Mouse (Mus musculus) megakaryocyte-erythroid progenitor cell, adult 5-6 weeks (primary cell): ENCODE measurements around the gene Mical2. TPM values are rescaled to one million over a fixed set of nuclear protein-coding genes. Genes with fewer than 3 reads are reported as not detected.

Experiments used
- ATAC-seq: replicated peaks from 2 replicates; pipeline ENCODE4 v1.8.0; 2016; ENCODE audit warnings: mild to moderate bottlenecking, inconsistent platforms; ENCODE audit not compliant: severe bottlenecking, poor library complexity, low FRiP score, low TSS enrichment
- total RNA-seq, 2 experiments: library from RNA; stranded (forward) in 1 of 2; stranded (reverse) in 1 of 2; fragments of 200-1000, 215-1000 nt in 1 of 2; fragments of >200 nt in 1 of 2; fragmentation: Nextera tagmentation in 1 of 2; gene quantifications; 2 replicates each; pipeline ENCODE4 v1.2.3; 2014 to 2017

The Mical2 gene
- total RNA-seq (2014; fragmentation: Nextera tagmentation) (0.59 TPM in 1 of 2 replicates, not detected in the other), total RNA-seq (2017) (0.27 and 0.47 TPM in 2 replicates)

DNA sequence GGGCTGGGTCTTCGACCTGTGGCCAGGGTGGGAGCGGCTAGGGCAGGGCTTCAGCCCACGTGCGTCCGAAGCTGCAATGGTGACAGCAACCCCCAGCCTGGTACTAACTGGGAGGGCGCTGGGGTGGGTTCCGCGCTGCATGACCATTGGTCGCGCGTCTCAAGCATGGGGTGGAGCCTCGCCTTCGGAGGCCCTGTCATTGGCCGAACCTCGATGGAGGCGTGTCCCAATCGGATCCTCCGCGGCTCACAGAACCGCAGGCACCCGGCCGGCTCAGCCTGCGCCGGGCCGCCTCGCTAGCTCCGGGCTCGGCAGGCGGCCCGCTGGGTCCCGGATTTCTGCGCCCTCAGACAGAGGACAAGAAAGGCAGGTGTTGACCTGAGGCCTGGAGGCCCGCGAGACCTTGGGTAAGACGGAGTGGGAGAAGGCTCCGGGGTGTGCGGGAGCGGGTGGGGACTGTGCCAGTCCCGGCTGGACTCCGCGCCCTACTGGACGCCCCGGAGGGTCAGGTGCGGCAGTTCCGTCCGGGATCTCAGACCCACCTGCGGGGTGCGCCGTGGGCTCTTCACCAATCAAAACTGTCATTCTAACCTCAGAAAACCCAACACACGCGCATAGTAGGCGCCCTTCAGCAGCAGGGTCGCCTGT is at the start of gene Mical2:
Gene Mical2, plus strand, starts transcription at position 242 of the 648 bp plus-strand sequence.
- peak; percentile 98 for ATAC-seq

DNA sequence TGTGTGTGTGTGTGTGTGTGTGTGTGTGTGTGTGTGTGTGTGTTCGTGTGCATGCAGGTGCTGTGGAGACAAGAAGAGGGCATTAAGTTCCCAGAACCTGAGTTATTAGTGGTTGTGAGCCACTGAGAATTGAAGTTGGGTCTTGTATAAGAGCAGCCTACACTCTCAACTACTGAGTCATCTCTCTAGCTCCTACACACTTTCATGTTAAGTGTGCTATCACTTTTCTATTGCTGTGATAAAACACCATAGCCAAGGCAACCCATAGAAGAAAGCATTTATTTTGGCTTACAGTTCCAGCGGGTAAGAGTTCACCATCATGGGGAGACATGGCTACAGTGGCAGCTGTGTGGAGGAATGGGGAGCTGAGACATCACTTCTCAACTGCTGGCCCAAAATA is 49.0 kb upstream of the Mical2 start:
- no peak for ATAC-seq

DNA sequence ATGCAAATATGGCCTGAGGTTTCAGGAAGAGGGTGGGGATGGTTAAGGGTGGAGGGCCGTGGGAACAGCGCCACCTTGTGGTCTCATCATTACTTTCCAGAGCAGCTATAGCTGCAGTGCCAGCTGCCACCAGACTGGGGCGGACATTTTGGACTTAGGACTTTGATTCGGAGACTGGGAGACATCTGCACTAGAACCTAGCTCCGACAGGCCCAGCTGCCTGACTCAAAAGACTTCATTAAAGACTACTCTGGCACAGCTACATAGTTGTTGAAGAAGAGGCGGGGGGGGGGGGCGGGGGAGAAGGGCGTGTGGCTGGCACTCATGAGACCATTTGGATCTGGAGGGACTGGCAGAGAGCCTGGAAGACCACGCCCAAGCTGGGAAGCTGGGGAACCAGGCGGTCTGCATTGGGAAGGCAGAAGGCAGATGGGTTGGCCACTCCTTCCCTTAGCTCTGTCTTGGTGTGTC is 45.4 kb upstream of the Mical2 start:
- ATAC-seq, result peak; percentile 90

DNA sequence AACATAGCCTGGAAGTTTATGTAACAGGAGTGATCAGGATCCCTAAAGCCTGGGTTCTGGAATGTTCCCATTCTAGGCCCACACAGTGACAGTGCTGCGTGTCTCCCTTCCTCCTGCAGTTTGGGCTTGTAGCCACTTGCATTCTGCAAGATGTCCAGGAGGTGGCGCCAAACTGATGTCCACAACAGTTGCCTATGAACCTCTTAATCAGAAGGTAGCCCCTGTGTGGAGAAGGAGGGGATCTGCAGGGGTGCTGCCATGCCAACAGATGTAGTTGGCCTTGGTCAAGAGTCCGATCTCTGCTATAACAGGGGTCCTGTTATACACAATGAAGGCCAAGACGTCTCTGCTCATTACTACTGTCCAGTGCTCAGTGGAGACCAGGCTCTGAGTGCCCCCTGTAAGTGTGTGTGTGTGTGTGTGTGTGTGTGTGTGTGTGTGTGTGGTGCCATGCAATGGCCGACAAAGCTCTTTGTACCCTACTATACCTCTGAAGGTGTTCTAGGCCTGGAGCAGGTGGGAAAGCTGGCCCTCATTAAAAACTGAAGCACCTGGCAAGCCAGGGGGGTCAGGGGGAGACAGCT is 42.3 kb upstream of the Mical2 start:
- ATAC-seq, result peak; percentile 74

DNA sequence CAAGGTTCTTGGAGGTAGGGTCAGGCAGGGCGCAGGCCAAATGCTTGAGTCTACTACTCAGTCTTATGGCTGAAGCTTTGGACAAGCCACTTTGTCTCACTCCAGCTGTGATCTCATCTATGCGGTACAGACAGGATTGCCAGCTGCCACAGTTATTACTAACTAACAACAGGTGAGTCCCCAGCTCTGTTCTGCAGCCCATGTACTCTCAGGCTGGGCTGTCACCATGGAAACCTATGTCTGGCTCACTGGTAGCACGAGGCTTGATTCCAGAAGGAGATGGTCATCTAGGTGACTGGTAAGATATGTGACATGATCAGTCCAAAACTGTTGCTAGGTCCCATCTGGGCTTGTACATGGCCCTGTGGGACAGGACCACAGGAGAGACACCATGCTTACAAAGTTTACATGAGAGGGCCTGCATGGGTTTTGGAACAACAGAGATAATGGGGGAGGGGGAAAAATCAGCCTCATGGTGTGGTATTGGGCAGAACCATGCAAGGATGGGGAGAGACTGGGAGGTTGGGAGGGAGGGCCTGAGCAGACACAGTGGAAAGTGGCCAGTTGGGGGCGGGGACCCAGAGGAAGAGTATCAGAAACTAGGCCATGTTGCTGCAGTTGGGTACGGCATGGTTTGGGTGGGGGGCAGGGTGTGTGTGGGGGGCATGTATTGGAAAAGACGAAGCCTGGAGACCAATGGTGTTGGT is 41.0 kb upstream of the Mical2 start:
- ATAC-seq, result no peak

DNA sequence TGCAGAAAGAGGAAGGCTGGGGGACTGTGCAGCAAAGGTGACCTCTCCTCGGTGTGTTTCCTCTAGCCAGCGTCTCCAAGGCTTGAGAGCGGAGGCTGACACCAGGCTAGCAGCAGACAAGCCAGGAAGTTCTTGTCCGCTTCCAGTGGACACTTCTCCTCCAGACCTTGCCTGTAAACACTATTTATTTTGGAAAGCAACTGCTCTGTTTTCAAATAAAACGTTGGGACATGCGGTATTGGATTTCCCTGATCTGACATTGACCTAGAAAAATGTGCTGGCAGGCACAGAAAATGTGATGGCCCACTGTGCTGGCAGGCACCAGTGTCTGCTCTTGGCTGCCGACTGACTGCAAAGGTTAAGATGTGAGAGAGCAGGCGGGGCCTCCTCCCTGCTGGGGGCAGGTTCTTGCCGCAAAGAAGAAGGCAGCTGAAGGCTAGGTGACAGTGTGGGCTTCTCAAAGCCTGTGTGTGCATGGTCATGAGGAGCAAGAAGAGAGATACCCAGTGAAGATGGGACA is 40.4 kb upstream of the Mical2 start:
- ATAC-seq, result no peak

DNA sequence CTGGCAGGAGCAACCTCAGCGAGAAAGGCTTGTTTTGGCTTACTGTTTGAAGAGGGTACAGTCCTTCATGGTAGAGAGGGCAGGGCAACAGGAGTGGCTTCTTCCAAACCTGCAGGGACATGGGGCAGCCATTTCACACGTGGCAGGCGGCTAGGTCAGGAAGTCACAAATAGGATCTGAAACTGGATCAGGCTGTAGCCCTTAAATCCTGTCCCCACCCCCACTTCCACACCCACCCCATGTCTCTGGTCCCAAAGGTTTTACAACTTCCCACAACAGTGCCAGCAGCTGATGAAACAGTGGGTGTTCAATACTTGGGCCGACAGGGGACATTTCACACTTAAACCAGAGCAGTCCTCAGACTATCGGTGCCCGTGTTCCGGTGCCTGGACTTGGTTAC is 38.8 kb upstream of the Mical2 start:
- ATAC-seq, result no peak

DNA sequence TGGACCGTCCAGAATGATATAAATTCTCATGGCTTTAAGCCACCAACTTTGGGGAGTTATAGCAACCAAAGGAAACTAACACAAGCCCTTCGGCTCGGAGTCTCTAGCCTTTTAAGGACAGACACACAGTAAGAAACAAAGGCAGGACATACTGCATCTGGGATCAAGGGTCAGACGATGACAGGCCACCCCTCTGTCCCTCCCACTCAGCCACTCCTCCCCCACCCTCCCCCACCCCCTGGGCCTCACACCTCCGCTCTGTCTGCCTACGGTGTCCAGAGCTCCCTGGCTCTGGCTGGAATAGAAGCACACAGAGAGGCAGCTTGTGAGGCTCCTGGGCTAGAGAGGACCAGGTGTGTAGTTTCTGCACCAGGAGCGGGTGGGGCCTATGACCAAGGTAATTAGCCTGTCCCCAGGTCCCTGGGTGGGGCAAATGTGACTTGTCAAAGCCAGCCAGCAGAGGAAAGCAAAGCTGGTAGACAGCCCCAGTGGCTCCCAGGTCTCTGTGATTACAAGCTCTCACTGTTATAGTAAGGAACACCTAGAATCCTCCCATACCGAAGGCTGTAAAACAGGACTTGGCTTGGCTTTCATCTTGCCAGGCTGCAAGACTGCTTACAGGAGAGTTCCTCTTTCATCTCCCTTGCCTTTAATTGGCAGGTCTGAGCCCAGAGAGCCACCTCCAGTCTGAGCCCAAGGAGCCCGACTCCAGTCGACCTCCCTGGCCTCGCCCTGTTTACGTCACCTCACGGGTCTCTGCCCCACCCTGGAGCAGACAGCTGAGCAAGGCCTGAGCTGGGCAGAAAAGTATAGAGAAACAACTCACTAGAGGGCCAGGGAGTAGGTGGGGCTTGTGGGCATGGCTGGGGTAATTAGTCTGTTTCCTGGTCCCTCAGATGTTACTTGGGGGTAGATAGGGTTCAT is 37.9 kb upstream of the Mical2 start:
- 0 out of 2 replicates have a peak, but pooled peaks have one; percentile 34 for ATAC-seq

DNA sequence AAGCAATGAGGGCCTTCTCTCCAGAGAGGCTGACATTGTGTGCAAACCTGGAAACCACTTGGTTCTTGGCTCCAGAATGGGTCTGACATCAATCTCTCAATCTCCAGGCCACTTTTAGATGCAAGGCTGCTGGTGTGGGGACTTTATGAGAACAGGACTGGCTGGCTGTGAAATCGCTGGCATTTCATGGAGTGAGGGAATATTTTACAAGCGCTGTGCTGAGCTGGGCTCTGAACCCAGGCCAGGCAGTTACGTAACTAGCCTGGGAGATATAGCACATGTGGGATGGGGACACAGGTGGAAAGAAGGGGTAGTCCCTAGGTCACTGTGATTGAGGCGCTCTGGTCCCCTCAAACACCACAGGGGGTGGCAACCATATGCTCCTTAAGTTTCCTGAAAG is 33.4 kb upstream of the Mical2 start:
- no peak for ATAC-seq

DNA sequence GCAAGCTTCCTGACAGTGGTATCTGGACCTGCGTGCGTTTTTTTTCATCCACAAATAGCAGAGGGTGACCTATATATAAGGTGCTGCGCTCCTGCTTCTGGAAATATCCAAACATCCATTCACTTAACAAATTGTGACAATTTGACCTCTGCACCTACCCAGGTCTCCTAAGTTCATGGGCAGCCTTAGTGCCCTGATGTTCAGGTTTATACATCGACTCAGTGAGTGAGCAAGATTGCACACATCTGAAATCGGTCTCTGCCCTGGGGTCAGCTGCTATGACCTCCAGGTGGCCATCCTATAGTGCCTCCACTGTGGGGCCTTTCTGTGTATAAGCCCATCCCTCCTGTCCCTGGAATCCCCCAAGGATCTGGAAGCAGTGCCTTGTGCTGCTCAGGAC is 32.9 kb upstream of the Mical2 start:
- no peak for ATAC-seq

DNA sequence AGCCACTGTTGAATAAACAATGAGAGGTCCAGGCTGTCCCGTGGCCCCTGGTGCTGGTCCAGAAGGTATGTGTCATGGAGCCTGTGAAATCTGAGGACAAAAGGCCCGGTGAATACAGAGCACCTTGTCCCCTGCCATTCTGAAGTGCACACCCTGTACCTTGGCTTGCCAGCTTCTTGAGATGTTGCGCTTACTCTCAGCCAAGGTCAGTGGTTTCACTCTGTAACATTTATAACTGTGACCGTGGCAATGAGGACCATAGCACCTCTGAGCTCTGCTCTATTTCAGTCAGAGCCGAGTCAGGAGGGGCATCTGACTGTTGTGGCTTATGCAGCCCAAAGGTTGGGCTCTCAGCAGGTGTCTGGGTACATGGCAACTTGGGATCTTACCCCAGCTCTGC is 31.4 kb upstream of the Mical2 start:
- no peak for ATAC-seq

DNA sequence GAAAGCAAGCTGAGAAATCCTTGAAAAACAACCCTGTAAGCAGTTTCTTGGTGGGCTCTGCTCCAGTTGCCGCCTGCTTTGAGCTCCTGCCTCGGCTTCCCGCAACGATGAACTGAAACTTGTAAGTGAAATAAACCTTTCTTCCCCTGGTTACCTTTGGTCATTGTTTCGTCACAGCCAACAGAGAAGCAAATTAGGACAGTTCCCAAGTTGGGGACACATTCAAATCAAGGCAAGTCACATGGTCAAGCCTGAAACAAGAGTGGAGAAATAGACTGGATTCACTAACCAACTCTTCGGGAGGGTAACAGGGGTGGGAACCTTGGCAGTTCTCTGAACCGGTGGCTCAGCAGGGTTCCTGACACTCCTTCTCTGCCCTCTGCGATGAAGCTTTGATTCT is 28.2 kb upstream of the Mical2 start:
- no peak for ATAC-seq

DNA sequence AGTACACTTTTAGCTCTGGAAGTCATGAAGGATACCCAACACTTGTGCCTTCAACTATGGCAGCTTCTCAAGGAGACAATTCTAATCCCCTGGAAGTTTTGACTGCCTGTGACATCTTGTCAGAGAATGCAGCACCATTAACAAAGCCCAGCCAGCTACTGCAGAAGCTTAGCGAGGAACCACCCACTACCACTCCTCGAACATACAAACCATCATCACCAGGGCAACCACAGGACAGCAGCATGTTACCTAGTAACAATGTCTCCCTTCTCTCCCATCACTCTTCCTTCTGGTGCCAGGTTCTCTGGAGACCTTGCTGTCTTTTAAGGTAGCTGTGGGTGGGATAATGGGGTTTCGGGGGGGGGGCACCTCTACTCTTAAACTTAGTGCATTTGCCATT is 26.3 kb upstream of the Mical2 start:
- no peak for ATAC-seq

DNA sequence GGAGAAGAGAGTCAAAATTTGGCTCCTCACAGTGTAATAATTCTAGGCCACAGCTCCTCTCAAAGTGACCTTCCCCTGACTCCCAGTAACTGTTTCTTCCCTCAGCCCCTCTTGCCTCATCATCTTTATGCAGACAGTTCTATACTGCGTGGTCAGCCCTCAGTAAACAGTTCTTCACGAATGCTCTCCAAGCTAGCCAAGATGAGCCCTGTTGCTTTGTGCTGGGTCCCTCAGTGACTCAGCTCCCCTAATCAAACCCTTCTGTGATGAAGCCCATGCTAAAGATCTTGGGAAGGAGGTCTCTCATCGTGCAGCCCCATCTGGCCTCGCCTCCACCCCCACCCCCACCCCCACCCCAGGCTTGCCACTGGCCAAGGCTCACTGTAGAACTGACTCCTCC is 24.9 kb upstream of the Mical2 start:
- ATAC-seq, result no peak

DNA sequence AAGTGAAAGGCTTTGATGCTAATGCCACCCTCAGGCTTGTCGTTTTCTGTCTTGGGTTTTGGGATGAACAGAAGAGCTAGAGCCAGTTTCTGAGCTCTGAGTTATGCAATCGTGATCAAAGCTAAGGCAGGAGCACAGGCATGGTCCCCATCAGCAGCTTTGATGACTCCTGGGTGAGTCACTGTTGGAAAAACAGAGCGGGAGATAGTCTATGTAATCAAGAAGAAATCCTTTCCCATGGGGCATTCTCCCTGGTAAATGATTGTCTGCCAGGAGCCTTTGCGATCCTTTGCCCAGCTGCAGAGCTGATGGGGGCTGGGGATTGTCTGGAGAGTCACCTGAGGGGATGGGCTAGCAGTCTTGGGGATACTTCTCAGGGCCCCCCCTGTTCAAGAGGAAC is 23.5 kb upstream of the Mical2 start:
- ATAC-seq, result no peak

DNA sequence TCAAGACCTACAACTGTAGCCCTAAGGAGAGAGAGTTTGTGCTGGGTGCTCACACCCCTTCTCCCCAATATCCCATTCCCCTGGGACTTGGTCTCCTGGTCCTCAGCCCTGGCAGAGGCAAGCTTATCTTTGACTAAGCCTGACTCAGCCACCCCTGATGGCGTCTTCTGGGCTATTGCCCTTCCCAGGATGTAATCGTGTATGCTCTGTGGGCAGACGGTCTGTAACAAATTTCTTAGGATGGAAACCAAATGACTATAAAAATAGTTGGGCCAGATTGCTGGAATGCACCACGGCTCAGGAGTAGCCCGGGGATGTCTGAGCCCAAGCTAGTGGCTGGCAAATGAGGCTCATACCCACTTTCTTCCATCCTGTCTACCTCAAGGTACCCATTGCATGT is 22.8 kb upstream of the Mical2 start:
- ATAC-seq, result no peak

DNA sequence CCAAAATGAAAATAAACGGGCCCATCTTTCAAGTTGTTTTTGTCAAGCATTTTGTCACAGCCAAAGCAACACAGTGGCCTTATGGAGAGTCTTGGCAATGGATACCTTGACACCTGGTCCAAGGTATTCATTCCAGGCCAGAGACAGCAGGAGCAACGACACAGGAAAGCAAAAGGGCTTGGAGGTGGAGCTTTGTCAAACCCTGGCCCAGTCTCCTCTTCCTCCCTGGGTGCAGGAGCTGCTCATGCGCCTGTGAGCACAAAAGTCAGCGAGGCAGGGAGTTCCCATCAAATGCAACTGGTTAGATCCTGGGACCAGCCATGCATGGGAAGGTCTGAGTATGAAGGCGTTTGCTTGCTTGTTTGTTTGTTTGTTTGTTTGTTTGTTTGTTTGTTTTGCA is 21.7 kb upstream of the Mical2 start:
- ATAC-seq, result no peak

DNA sequence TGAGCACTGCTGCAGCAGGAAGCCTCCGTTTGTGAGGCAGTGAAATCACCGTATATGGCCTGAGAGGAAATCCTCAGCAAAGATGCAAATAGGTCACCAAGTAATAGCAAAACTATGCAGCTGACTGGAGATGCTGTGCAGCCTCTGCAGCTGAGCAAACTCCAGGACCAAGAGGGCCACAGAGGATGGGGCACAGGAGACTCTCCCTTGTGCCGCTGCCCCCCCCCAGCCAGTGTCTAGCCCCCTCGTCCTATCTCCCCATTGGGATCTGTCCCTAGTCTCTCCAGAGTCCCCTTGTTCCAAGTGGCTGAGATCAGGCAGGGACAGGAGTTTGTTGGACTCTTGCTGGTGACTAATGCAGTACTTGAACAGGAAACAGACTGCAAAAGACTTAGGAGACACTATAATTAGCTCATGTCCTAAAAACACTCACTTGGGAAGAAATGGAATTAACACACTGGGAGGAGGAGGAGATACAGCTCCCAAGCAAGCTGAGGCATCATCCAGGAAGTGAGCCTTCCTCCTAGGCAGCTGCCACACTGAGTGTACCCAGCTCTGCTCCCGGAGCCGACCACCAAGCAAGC is 21.2 kb upstream of the Mical2 start:
- no peak for ATAC-seq

DNA sequence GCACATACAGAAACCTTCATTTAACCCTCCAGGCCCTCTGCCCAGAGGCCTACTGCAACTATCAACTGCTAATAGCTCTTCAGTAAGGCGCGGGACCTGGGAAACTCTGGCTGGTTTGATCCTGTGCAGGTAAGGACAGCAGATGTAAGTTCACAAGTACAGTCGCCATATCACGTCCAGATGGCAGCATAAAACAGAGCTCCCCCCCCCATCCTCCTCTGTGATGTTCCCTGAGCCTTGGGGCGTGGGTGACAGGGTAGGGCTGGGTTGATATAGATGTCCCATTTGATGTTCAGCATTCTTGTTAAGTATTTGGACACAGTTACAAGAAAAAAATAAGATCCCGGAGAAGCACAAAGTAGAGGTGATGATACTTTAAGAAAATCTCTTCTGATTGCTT is 20.1 kb upstream of the Mical2 start:
- no peak for ATAC-seq
